Mouse (Mus musculus): ENCODE data around the gene Acbd4.
A peak's percentile ranks its signal among the peaks of the same experiment; 100 is the strongest.

- TF ChIP-seq CHD1 (IDR thresholded peaks at IDR 0.05; ENCODE audit: low read depth, low read length) (no peak), BHLHE40 (IDR thresholded peaks at IDR 0.05; ENCODE audit: borderline replicate concordance, low read depth, low read length) (no peak), CTCF (IDR thresholded peaks at IDR 0.05 in 2 of 3, conservative IDR thresholded peaks at IDR 0.05 in 1 of 3; ENCODE audit: control insufficient read depth in 1 of 3, insufficient read depth in 1 of 3, low read depth in 2 of 3, low read length in 3 of 3, poor library complexity in 1 of 3, severe bottlenecking in 1 of 3) (no peak), MAX (IDR thresholded peaks at IDR 0.05; ENCODE audit: low read length) (no peak), CHD2 (IDR thresholded peaks at IDR 0.05; ENCODE audit: low read length) (no peak), POLR2A (IDR thresholded peaks at IDR 0.05; ENCODE audit: control insufficient read depth in 1 of 2, insufficient read depth in 1 of 2, low read depth in 1 of 2, low read length in 2 of 2, poor library complexity in 1 of 2) (0 out of 4 replicates have a peak, but pooled peaks of 1 of the 2 experiments have one; percentile 3), MAZ (IDR thresholded peaks at IDR 0.05; ENCODE audit: low read depth, low read length) (no peak), KAT2A (conservative IDR thresholded peaks at IDR 0.05; ENCODE audit: low read depth, low read length) (no peak), UBTF (IDR thresholded peaks at IDR 0.05; ENCODE audit: borderline replicate concordance, insufficient read depth, low read depth, low read length) (no peak), HCFC1 (IDR thresholded peaks at IDR 0.05; ENCODE audit: low read depth, low read length) (no peak), SMC3 (IDR thresholded peaks at IDR 0.05; ENCODE audit: low read depth, low read length) (no peak)
Measured at GRCm38 (mm10) chr11:103111881-103112551, 10.5 kb downstream of the Acbd4 start.

All from MEL (cell line).